Mouse (Mus musculus) thymus, postnatal 4 days (tissue): ENCODE results near the gene Pdcd4.
"Not testable (repeated sequence)": the region's sequence is repeated elsewhere in the genome, so short reads cannot be mapped to it uniquely, and the experiment has no call there.

Source experiments
- DNase-seq: peaks from one replicate; pipeline ENCODE4 v3.0.0; 2021

The Pdcd4 gene

GRCm38 (mm10) chr19:53902739-53903487 lies 10.9 kb downstream of the Pdcd4 start:
- peak; percentile 94 for DNase-seq

GRCm38 (mm10) chr19:53903507-53904321 lies 11.7 kb downstream of the Pdcd4 start:
- DNase-seq = peak; percentile 74

- no peak for DNase-seq
Measured at GRCm38 (mm10) chr19:53904833-53905480, 12.9 kb downstream of the Pdcd4 start.

DNA sequence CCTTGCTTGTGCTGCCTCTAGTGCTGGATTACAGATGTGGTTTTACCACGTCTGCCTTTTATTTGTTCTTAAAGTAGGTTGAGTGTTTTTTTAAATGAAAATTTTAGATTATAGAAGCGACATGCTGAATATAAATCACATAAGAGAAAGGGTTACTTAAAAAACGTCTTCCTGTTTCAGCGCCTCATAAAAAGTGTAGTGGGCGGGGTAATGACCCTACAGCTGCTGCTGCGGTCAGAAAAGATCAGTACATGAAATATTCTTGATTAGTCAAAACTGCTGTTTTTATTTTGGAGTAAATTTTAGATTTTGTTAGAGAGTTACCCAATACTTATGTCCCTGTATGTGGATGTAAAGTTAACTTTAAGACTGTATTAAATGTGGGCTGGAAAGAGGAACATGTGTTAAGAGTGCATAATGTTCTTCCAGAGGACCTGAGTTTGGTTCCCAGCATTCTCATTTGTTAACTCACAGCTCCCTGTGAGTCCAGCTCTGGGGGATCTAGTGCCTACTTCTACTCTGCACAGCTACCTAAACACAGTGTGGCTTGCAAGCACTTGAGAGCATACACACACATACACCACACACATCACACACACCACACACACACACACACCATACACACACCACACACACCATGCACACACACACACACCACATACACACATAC lies 14.1 kb downstream of the Pdcd4 start:
- DNase-seq = no peak

DNA sequence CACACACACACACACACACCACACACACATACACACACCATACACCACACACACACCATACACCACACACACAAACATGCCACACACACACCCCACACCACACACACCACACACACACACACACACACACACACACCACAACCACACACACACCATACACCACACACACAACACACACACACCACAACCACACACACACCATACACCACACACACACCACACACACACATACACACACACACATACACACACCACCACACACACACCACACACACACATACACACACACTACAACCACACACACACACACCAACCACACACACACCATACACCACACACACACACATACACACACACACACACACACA lies 14.7 kb downstream of the Pdcd4 start:
- DNase-seq = not testable (repeated sequence)

- DNase-seq = no peak
Measured at GRCm38 (mm10) chr19:53914950-53915349, 22.9 kb downstream of the Pdcd4 start.

- no peak for DNase-seq
Measured at GRCm38 (mm10) chr19:53919541-53919940, 27.5 kb downstream of the Pdcd4 start.

- DNase-seq = not testable (repeated sequence)
Measured at GRCm38 (mm10) chr19:53921996-53922395, 30.0 kb downstream of the Pdcd4 start.

DNA sequence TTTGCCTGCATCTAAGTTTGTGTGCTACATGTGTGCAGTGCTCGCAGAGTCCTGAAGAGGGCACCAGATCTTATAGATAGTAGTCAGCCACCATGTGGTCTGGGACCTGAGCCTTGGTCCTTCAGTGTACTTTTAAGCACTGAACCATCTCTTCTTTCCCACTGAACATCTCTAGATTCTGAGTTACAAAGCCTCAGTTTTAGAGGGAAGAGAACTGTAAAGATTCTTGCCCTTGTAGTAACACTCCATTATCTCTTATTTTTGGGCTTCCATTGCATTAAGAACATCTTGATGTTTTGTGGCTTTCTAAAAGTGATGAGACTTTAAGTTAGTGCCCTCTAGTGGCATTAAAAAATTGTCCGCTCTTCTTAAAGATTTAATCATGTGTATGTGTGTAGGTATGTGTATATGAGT lies 33.3 kb downstream of the Pdcd4 start:
- peak; percentile 75 for DNase-seq

DNA sequence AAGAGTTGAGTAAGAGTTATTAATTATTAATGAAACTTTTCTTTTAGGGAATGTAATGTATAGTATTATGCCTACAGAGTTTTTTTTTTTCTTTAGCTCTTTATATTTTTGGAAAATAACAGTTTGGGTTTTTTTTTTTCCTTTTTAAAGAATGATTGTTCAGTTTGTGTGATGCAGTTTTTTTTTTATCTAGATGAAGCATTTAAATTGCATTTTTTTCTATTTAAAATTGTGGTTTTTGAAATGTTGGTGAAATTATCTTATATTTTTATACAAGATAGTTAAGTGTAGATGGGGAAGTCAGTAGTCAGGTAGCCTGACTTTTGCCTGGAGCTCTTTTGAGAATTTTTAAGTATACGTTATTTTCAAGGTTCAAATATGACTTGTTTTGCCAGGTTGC lies 34.7 kb downstream of the Pdcd4 start:
- DNase-seq = no peak

DNA sequence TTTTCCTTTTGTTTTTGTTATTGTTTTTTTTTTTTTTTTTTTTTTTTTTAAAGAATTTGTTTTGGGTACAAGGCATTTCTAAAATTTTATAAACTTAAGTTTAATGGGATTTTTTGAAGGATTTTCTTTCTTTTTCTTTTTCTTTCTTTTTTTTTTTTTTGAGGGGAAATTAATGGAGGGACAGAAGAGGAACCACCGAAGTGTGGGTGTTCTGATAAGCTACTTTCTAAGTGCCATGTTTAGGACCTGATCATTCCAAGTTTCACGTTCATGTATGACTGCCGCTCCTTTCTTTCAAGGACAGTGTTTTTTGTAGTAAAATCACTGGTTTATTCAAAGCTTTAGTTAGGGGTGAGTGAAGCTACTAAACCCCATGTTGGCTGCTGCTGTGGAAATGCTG lies 37.2 kb downstream of the Pdcd4 start:
- DNase-seq = no peak

- DNase-seq = no peak
Measured at GRCm38 (mm10) chr19:53933050-53933449, 41.0 kb downstream of the Pdcd4 start.

- no peak for DNase-seq
Measured at GRCm38 (mm10) chr19:53934046-53934445, 42.0 kb downstream of the Pdcd4 start.

GRCm38 (mm10) chr19:53939467-53939866 lies 47.4 kb downstream of the Pdcd4 start:
- DNase-seq = no peak

- DNase-seq = no peak
Measured at GRCm38 (mm10) chr19:53941139-53941538, 49.1 kb downstream of the Pdcd4 start.

DNA sequence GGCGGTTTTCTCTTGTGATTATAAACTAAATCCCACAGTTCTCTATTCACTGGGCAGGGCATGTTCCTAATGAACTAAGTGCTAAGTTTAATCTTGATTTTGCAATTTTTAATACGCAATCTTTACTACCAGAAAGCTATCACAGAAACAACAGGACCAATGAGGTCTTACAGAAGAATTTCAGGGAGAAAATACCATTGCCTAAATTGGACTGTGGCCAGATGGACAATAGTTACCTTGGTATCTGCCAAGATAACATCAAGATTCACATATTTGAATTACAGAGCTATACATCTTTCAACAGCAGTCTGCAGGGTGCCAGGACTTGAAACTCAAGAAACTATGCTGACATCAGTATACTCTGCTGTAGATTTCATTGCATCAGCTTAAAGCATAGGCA lies 50.3 kb downstream of the Pdcd4 start:
- no peak for DNase-seq

DNA sequence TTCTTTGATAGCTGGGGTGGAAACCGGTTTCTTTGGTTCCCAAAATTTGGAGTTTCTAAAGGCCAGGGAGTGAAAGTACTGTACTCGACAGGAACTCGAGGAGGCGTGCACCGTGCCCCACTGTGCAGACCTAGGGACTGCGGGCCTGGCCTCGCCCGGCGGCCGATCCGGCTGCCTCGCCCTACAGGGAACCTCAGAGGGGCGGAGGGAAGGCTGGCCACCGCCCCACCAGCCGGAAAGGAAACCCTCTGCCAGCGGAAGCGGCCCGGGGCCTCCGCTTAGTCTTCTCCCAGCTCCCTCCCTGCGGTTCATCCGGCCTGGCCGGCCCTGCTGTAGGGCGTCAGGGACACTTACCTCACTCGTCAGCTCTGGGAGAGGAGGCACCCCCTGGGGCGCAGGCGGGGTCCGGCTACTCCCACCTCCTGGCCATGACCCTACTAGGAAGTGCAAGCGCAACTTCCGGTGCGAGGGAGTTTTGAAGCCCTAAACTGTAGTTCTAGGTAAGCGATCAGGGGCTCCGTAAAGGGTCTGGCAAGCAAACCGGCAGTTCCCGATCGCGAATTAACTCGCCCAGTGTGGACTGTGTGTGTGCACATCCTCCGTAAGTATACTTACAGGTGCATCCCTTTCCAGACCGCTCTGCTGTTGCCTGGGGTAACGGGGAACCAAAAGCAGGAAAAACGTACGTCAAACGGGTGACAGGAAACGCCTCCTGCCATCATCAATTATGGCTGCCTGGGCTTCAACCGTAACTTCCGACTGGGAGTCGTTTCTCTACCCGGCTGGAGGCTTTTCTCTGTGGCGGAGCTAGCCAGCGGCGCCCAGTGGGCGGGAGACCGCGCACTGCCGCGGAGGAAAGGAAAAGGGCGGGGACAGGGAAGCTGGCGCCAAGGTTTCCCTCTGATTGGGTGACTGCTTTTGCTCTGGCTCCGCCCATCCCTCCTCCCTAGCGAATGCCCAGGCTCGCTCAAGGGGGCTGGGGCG lies 52.1 kb downstream of the Pdcd4 start, which contains the start of the genes Shoc2 and Bbip1:
TSS of gene Shoc2 (plus strand) at position 505 of the 984 bp plus-strand sequence.
TSS of gene Bbip1 (minus strand) at position 826 of the 984 bp plus-strand sequence.
- peak; percentile 99 for DNase-seq

DNA sequence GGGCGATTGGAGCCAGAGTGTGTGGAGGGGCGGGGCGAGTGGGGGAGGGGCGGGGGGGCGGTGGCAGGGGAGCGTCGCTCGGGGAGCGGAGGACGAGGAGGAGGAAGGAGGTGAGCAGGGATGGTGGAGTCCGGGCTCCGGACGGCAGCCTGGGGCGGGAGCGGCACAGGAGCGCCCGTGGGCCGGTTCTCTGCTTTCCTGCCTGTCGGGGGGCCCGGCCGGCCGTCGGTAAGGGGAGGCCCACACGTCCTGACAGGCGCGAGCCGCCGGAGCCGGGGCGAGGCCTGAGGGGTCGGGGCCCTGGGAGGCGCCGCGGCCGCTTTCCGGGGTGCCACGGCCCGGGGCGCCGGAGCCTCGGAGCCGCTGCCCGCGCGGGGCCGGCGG lies 52.7 kb downstream of the Pdcd4 start:
- no peak for DNase-seq

DNA sequence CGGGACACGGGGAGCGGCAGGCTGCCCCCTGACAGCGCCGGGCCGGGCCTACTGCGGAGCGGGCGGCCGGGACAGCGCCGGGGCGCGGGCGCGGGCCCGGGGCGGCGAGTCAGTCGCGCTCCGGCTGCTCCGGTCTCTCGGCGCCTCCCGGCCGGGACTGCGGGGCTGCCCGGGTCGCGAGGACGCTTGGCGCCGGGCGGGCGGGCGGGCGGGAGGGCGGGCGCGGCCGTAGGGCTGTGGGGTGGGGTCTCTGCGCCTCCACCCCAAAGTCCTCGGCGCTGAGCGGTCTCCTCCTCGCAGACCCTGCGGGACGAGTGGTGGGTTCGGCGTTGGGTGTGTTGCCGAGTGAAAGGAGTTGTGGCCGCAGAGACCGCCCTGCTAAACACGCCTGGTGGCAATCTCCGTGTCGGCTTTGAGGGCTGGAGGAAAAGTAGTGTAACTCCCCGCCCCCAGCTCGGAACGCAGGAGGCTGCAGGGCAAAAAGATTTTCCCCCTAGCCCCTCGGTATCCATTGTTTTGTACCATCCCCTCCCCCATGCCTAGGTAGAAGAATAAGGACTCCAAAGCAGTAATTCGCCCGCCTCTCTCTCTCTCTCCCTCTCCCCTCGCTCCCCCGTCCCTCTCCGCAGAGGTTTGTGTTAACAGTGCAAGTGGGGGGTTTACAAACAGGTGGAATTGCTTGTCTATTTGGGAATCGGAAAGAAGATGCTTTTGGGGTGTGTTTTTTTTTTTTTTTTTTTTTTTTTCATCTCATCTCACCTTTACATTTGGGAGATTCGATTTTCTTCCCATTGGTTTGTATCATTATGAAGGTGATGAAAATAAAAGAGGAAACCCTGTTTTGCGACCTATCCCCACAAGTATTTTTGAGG lies 53.4 kb downstream of the Pdcd4 start:
- DNase-seq = peak; percentile 68

- DNase-seq = no peak
Measured at GRCm38 (mm10) chr19:53957513-53957912, 65.5 kb downstream of the Pdcd4 start.

GRCm38 (mm10) chr19:53962511-53962910 lies 70.5 kb downstream of the Pdcd4 start:
- no peak for DNase-seq
